Comparison of ENCODE assay signal across 22 mouse cellular contexts in the genomic region with DNA sequence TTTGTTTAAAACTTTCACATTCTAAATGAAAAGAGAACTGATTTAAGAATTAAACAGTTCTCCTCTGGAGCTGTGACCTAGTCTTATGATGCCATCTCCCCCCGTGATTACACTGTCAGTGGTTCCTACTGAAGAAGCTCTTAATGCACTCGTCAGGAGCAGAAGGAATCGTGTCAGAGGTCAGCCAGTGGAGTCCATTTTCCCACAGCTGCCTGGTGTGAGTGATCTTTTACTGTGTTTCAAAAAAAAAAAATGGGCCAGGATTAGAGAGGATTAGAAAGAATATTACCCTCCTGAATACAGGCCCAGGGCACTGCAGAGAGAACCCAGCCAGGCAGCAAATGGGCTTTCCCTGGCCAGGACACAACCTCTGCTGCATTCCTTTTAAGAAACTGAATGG. TPM values are rescaled to one million over a fixed set of nuclear protein-coding genes. Genes with fewer than 3 reads are reported as not detected.
DNase-seq lines count a peak whose midpoint lies in the region; ATAC-seq and TF ChIP-seq lines count a peak whose summit lies in the region.
"Had no signal": no experiment of that assay in that cellular context is flagged by ENCODE, and none has a peak within 500 bp of the region (broad histone marks: within the 10 kb centered on the region; RNA-seq: fewer than 3 reads in every experiment).

No protein-coding gene starts in this region.

- no peak overlapping the region for H3K4me3 ChIP-seq in forebrain, embryonic 10.5 days
- no peak overlapping the region for H3K4me3 ChIP-seq in forebrain, embryonic 16.5 days (replicated peaks; ENCODE audit: low read length)
- no peak overlapping the region for H3K4me3 ChIP-seq in midbrain, embryonic 11.5 days (ENCODE audit: low read depth, low read length)
- no peak overlapping the region for H3K4me3 ChIP-seq in midbrain, postnatal 0 days (ENCODE audit: low read depth, low read length)
- H3K4me3 ChIP-seq: forebrain, embryonic 13.5 days; heart, adult 2 months; heart, embryonic 15.5 days; hindbrain, embryonic 13.5 days had no signal

- peak; percentile 16 for DNase-seq in forebrain, embryonic 10.5 days (ENCODE audit: extremely low spot score, low spot score)
- DNase-seq in midbrain, embryonic 11.5 days (ENCODE audit: low spot score, missing footprints), result no peak
- DNase-seq in midbrain, postnatal 0 days (ENCODE audit: low spot score), result no peak
- peak; percentile 25 for DNase-seq in embryo, embryonic 11 days
- DNase-seq in retina, postnatal 7 days (ENCODE audit: low read depth, low spot score), result peak; percentile 4
- DNase-seq in layer of hippocampus, adult 8-10 months (ENCODE audit: low spot score in 2 of 2), result no peak
- DNase-seq: adrenal gland, postnatal 25 days; cerebellum, adult 2 months; cerebellum, postnatal 10 days; gastrocnemius, postnatal 14 days; heart, adult 2 months; heart, postnatal 14 days had no signal

- H3K36me3 ChIP-seq in forebrain, embryonic 10.5 days (replicated peaks), result peaks cover 29% of the 10 kb centered on the region
- 0 out of 2 replicates have a peak, but pooled peaks cover under 1% of the 10 kb centered on the region for H3K36me3 ChIP-seq in forebrain, embryonic 16.5 days (ENCODE audit: control insufficient read depth, insufficient read depth)
- no peaks in the 10 kb centered on the region; the same call in 1 of the 2 replicates for H3K36me3 ChIP-seq in midbrain, embryonic 11.5 days (ENCODE audit: control insufficient read depth, insufficient read depth, low read length)
- 0 out of 2 replicates have a peak, but pooled peaks cover 1% of the 10 kb centered on the region for H3K36me3 ChIP-seq in midbrain, postnatal 0 days (ENCODE audit: insufficient read depth, low read length)

- H3K27ac ChIP-seq in forebrain, embryonic 10.5 days, result no peak overlapping the region
- H3K27ac ChIP-seq in forebrain, embryonic 16.5 days (ENCODE audit: low read length), result no peak overlapping the region
- no peak overlapping the region for H3K27ac ChIP-seq in midbrain, embryonic 11.5 days (ENCODE audit: low read depth, low read length)
- H3K27ac ChIP-seq in midbrain, postnatal 0 days (ENCODE audit: low read depth, low read length), result no peak overlapping the region; the same call in 1 of the 2 replicates
- H3K27ac ChIP-seq: forebrain, embryonic 13.5 days; heart, adult 2 months; heart, embryonic 15.5 days; hindbrain, embryonic 13.5 days; hindbrain, postnatal 0 days had no signal

- TF ChIP-seq CTCF in midbrain, postnatal 0 days (IDR thresholded peaks at IDR 0.05), result no peak

- 16% methylated on average over 3 of the region's 3 CpGs for WGBS in forebrain, embryonic 10.5 days
- WGBS in forebrain, embryonic 16.5 days, result 13% methylated on average over 3 of the region's 3 CpGs
- 7% methylated on average over 3 of the region's 3 CpGs for WGBS in midbrain, embryonic 11.5 days
- 15% methylated on average over 3 of the region's 3 CpGs for WGBS in midbrain, postnatal 0 days

- no peak for ATAC-seq in forebrain, embryonic 16.5 days
- ATAC-seq in midbrain, embryonic 11.5 days (ENCODE audit: low FRiP score), result peak; percentile 71
- no peak for ATAC-seq in midbrain, postnatal 0 days (ENCODE audit: low FRiP score)
- ATAC-seq: activated CD4-positive, CD25-positive, alpha-beta regulatory T cell, adult 4 months; forebrain, embryonic 13.5 days; hindbrain, postnatal 0 days; Patski had no signal

- H3K4me1 ChIP-seq in forebrain, embryonic 10.5 days, result peaks cover 6% of the 10 kb centered on the region
- no peaks in the 10 kb centered on the region for H3K4me1 ChIP-seq in forebrain, embryonic 16.5 days (replicated peaks; ENCODE audit: control insufficient read depth, insufficient read depth, low read length)
- H3K4me1 ChIP-seq in midbrain, embryonic 11.5 days (ENCODE audit: control insufficient read depth, insufficient read depth, low read length), result 0 out of 2 replicates have a peak, but pooled peaks cover 2% of the 10 kb centered on the region
- no peaks in the 10 kb centered on the region for H3K4me1 ChIP-seq in midbrain, postnatal 0 days (ENCODE audit: insufficient read depth, low read length)
- H3K4me1 ChIP-seq: forebrain, embryonic 13.5 days; heart, embryonic 15.5 days; hindbrain, embryonic 13.5 days had no signal

- no peaks in the 10 kb centered on the region for H3K9me3 ChIP-seq in forebrain, embryonic 10.5 days
- H3K9me3 ChIP-seq in forebrain, embryonic 16.5 days (ENCODE audit: control insufficient read depth, low read length), result no peaks in the 10 kb centered on the region
- H3K9me3 ChIP-seq in midbrain, embryonic 11.5 days (ENCODE audit: control insufficient read depth, low read length), result no peaks in the 10 kb centered on the region
- no peaks in the 10 kb centered on the region for H3K9me3 ChIP-seq in midbrain, postnatal 0 days (ENCODE audit: low read length)
- H3K9me3 ChIP-seq: forebrain, embryonic 13.5 days; heart, embryonic 15.5 days; hindbrain, embryonic 13.5 days had no signal

- peaks cover 41% of the 10 kb centered on the region for H3K27me3 ChIP-seq in forebrain, embryonic 10.5 days (ENCODE audit: poor library complexity, severe bottlenecking)
- H3K27me3 ChIP-seq in forebrain, embryonic 16.5 days (replicated peaks; ENCODE audit: control insufficient read depth, insufficient read depth, low read length), result no peaks in the 10 kb centered on the region
- H3K27me3 ChIP-seq in midbrain, embryonic 11.5 days (ENCODE audit: control insufficient read depth, insufficient read depth, low read length), result no peaks in the 10 kb centered on the region
- H3K27me3 ChIP-seq in midbrain, postnatal 0 days (ENCODE audit: insufficient read depth, low read length), result no peaks in the 10 kb centered on the region
- H3K27me3 ChIP-seq: CH12.LX; forebrain, embryonic 13.5 days; heart, embryonic 15.5 days; hindbrain, embryonic 13.5 days; Patski had no signal

- H3K9ac ChIP-seq in forebrain, embryonic 16.5 days (replicated peaks; ENCODE audit: low read depth, low read length), result no peak overlapping the region
- H3K9ac ChIP-seq in midbrain, embryonic 11.5 days (ENCODE audit: low read length), result no peak overlapping the region
- no peak overlapping the region for H3K9ac ChIP-seq in midbrain, postnatal 0 days (replicated peaks; ENCODE audit: low read length, poor library complexity, severe bottlenecking)
- H3K9ac ChIP-seq: forebrain, embryonic 13.5 days; heart, embryonic 15.5 days; hindbrain, embryonic 13.5 days had no signal

- H3K4me2 ChIP-seq in forebrain, embryonic 16.5 days (ENCODE audit: low read length), result no peak overlapping the region
- H3K4me2 ChIP-seq in midbrain, embryonic 11.5 days, result no peak overlapping the region
- no peak overlapping the region for H3K4me2 ChIP-seq in midbrain, postnatal 0 days (ENCODE audit: low read depth, low read length, poor library complexity, severe bottlenecking)
- H3K4me2 ChIP-seq: forebrain, embryonic 13.5 days; heart, embryonic 11.5 days; heart, embryonic 15.5 days; hindbrain, embryonic 13.5 days had no signal

RNA-seq across cellular contexts. Expression of a gene that starts 46.7 kb away (rescaled TPM):
- polyA plus RNA-seq in forebrain, embryonic 10.5 days (2016; fragmentation: Nextera tagmentation; extraction: Ambion mirVana), result 0.58 and 0.68 TPM in 2 replicates
- polyA plus RNA-seq in forebrain, embryonic 16.5 days (2015; fragmentation: Nextera tagmentation; extraction: Ambion mirVana), result 0.46 and 0.56 TPM in 2 replicates
- polyA plus RNA-seq in midbrain, embryonic 11.5 days (2014; fragmentation: Nextera tagmentation; extraction: Ambion mirVana), result 1.2 TPM in 2 replicates
- 2.2 and 3.2 TPM in 2 replicates for total RNA-seq in midbrain, postnatal 0 days (2014; rRNA removed)
- polyA plus RNA-seq in midbrain, postnatal 0 days (2015; fragmentation: Nextera tagmentation; extraction: Ambion mirVana), result 0.54 and 0.66 TPM in 2 replicates
- total RNA-seq in layer of hippocampus, adult 8-10 months (2022), result under 1 TPM; 0.41 to 0.58 (median 0.55) TPM
- total RNA-seq: CH12.LX; hematopoietic stem cell, adult 5-6 weeks had no signal

RNA-seq across cellular contexts. Expression of a gene that starts 50.7 kb away (rescaled TPM):
- polyA plus RNA-seq in forebrain, embryonic 10.5 days (2016; fragmentation: Nextera tagmentation; extraction: Ambion mirVana), result 206 and 214 TPM in 2 replicates
- polyA plus RNA-seq in forebrain, embryonic 16.5 days (2015; fragmentation: Nextera tagmentation; extraction: Ambion mirVana), result 169 and 183 TPM in 2 replicates
- 268 and 275 TPM in 2 replicates for polyA plus RNA-seq in midbrain, embryonic 11.5 days (2014; fragmentation: Nextera tagmentation; extraction: Ambion mirVana)
- total RNA-seq in midbrain, postnatal 0 days (2014; rRNA removed), result 110 and 112 TPM in 2 replicates
- polyA plus RNA-seq in midbrain, postnatal 0 days (2015; fragmentation: Nextera tagmentation; extraction: Ambion mirVana), result 99.2 and 103 TPM in 2 replicates
- 10 to 100 TPM; 33.9 to 44.7 (median 37.0) TPM for total RNA-seq in layer of hippocampus, adult 8-10 months (2022)

RNA-seq across cellular contexts. Expression of a gene that starts 51.2 kb away (rescaled TPM):
- 30.0 and 33.7 TPM in 2 replicates for polyA plus RNA-seq in forebrain, embryonic 10.5 days (2016; fragmentation: Nextera tagmentation; extraction: Ambion mirVana)
- polyA plus RNA-seq in forebrain, embryonic 16.5 days (2015; fragmentation: Nextera tagmentation; extraction: Ambion mirVana), result 37.4 and 42.8 TPM in 2 replicates
- 36.3 and 40.3 TPM in 2 replicates for polyA plus RNA-seq in midbrain, embryonic 11.5 days (2014; fragmentation: Nextera tagmentation; extraction: Ambion mirVana)
- 33.6 and 40.0 TPM in 2 replicates for total RNA-seq in midbrain, postnatal 0 days (2014; rRNA removed)
- 31.7 and 34.5 TPM in 2 replicates for polyA plus RNA-seq in midbrain, postnatal 0 days (2015; fragmentation: Nextera tagmentation; extraction: Ambion mirVana)
- total RNA-seq in layer of hippocampus, adult 8-10 months (2022), result 10 to 100 TPM; 38.8 to 49.4 (median 40.5) TPM

Comparison
In these comparisons a context has a peak if more than half of its experiments do, and no peak if none do; other contexts are left out.
1. DNase-seq: peak in forebrain, embryonic 10.5 days (single experiment), embryo, embryonic 11 days (single experiment) and retina, postnatal 7 days (single experiment); none in midbrain, embryonic 11.5 days (single experiment), midbrain, postnatal 0 days (single experiment) and layer of hippocampus, adult 8-10 months (0 of 2).